Mouse (Mus musculus) embryonic facial prominence, embryonic 13.5 days (tissue): ENCODE measurements around the gene Cdc6. TPM values are rescaled to one million over a fixed set of nuclear protein-coding genes. Genes with fewer than 3 reads are reported as not detected.

ENCODE experiments used
- ATAC-seq: fragments of 200-750 bp; cut with Nextera tagmentation; 2 replicates; pipeline ENCODE4 v1.8.0; 2017; ENCODE audit warnings: low read depth; ENCODE audit not compliant: insufficient number of reproducible peaks, insufficient read depth, low FRiP score, low TSS enrichment
- H3K27ac ChIP-seq: fragments of 300-500 bp; sonication (generic); 2 replicates; pipeline ENCODE4 v1.5.1; 2015; ENCODE audit warnings: moderate library complexity, mild to moderate bottlenecking, inconsistent platforms
- H3K27me3 ChIP-seq: fragments of 300-500 bp; sonication (generic); 2 replicates; pipeline ENCODE4 v1.6.1; 2015; ENCODE audit warnings: mild to moderate bottlenecking, inconsistent platforms
- H3K36me3 ChIP-seq: fragments of 300-500 bp; sonication (generic); 2 replicates; pipeline ENCODE4 v1.6.1; 2015; ENCODE audit warnings: mild to moderate bottlenecking, inconsistent platforms
- H3K4me1 ChIP-seq: fragments of 300-500 bp; sonication (generic); 2 replicates; pipeline ENCODE4 v1.6.1; 2015; ENCODE audit warnings: inconsistent platforms
- H3K4me2 ChIP-seq: fragments of 300-500 bp; sonication (generic); 2 replicates; pipeline ENCODE4 v1.6.1; 2015; ENCODE audit warnings: moderate library complexity, mild to moderate bottlenecking, inconsistent platforms
- H3K4me3 ChIP-seq: fragments of 300-500 bp; sonication (generic); 2 replicates; pipeline ENCODE4 v1.5.1; 2015; ENCODE audit warnings: mild to moderate bottlenecking, inconsistent platforms
- H3K9ac ChIP-seq: fragments of 300-500 bp; sonication (generic); 2 replicates; pipeline ENCODE4 v1.6.1; 2015; ENCODE audit warnings: mild to moderate bottlenecking, inconsistent platforms
- H3K9me3 ChIP-seq: fragments of 300-500 bp; sonication (generic); 2 replicates; pipeline ENCODE4 v1.6.1; 2016; ENCODE audit warnings: inconsistent platforms
- WGBS: fragments of 180-500 bp; shearing (Covaris S2); methylation state at CpG from one replicate; pipeline ENCODE4 v1.1.7; 2015; ENCODE audit warnings: mixed read lengths; 5-methylcytosine and 5-hydroxymethylcytosine counted together
- polyA plus RNA-seq: library from polyadenylated mRNA; unstranded; fragments of >200 nt; fragmentation: Nextera tagmentation; extraction: Ambion mirVana; gene quantifications from 2 replicates; pipeline ENCODE4 v1.2.1, GENCODE M21; 2015

The Cdc6 gene
- polyA plus RNA-seq, 1 experiment from 2014 or later: 31.5 TPM

DNA sequence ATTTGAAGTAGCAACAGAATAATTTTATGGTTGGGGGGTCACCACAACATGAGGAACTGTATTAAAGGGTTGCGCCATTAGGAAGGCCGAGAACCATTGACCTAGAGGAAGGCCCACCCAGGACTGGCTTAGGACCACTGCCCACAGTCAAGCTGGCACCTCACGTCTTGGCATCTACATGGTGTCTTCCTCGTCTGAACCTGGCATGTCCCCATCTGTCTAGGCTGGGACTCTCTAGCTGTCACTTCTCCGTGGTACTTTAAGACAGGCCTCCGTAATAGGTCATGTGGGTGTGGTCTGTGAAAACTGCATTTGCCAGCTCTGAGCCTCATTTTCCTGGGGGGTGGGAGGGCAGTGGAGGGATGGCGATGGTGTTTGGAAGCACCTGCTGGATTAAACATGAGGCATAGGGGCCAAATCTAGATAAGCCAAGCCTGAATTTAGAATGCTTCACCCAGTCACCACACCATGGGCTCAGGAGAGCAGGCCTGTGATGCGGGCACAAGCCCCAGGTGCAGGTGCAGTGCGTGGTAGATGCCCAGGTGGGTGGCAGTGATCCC, 65.3 kb downstream of the Cdc6 start:
- Histone ChIP-seq H3K4me3 (no peak overlapping the region), H3K9me3 (no peaks in the 10 kb centered on the region), H3K4me2 (no peak overlapping the region), H3K27ac (no peak overlapping the region), H3K36me3 (peaks cover 75% of the 10 kb centered on the region), H3K4me1 (peaks cover 38% of the 10 kb centered on the region), H3K9ac (no peak overlapping the region), H3K27me3 (no peaks in the 10 kb centered on the region)
- WGBS: 88% methylated on average over 9 of the region's 9 CpGs
- no peak for ATAC-seq

Other genes starting within 250 kb of the Cdc6 start
- 0.28 and 0.48 TPM in 2 replicates for gene Gsdma, start 243.4 kb upstream of the Cdc6 start, polyA plus RNA-seq
- 196 and 207 TPM in 2 replicates for gene Psmd3, start 225.2 kb upstream of the Cdc6 start, polyA plus RNA-seq
- not detected in 2 replicates for gene Csf3, start 206.5 kb upstream of the Cdc6 start, polyA plus RNA-seq
- 63.8 and 65.0 TPM in 2 replicates for gene Med24, start 178.4 kb upstream of the Cdc6 start, polyA plus RNA-seq
- 46.5 and 47.3 TPM in 2 replicates for gene Thra, start 167.2 kb upstream of the Cdc6 start, polyA plus RNA-seq
- 1.4 and 1.5 TPM in 2 replicates for gene Nr1d1, start 132.5 kb upstream of the Cdc6 start, polyA plus RNA-seq
- 31.5 and 33.0 TPM in 2 replicates for gene Msl1, start 112.3 kb upstream of the Cdc6 start, polyA plus RNA-seq
- gene Casc3, start 102.9 kb upstream of the Cdc6 start, polyA plus RNA-seq: 39.0 and 40.3 TPM in 2 replicates
- gene Rapgefl1, start 71.0 kb upstream of the Cdc6 start, polyA plus RNA-seq: 3.9 and 4.7 TPM in 2 replicates
- gene Wipf2, start 44.2 kb upstream of the Cdc6 start, polyA plus RNA-seq: 6.3 and 6.8 TPM in 2 replicates
- gene Rara, start 20.0 kb downstream of the Cdc6 start, polyA plus RNA-seq: 39.4 and 44.7 TPM in 2 replicates
- 0.34 and 0.44 TPM in 2 replicates for gene Gjd3, start 75.2 kb downstream of the Cdc6 start, polyA plus RNA-seq
- 272 and 279 TPM in 2 replicates for gene Top2a, start 116.4 kb downstream of the Cdc6 start, polyA plus RNA-seq
- gene Igfbp4, start 133.4 kb downstream of the Cdc6 start, polyA plus RNA-seq: 1,128 and 1,158 TPM in 2 replicates
- 0.53 and 0.73 TPM in 2 replicates for gene Tns4, start 181.5 kb downstream of the Cdc6 start, polyA plus RNA-seq
- 0.30 and 0.69 TPM in 2 replicates for gene Ccr7, start 247.3 kb downstream of the Cdc6 start, polyA plus RNA-seq